Mouse (Mus musculus) CH12.LX (cell line): Measurements from ENCODE around the gene Hexim2. TPM values are rescaled to one million over a fixed set of nuclear protein-coding genes. Genes with fewer than 3 reads are reported as not detected.
A peak's percentile ranks its signal among the peaks of the same experiment; 100 is the strongest.

Source experiments
- DNase-seq: peaks from one replicate; pipeline ENCODE4 v3.0.0-alpha.2; 2013; ENCODE audit errors: extremely low read depth
- H3K27ac ChIP-seq: 2 replicates; pipeline ENCODE4 v1.5.1; 2012; ENCODE audit warnings: low read depth, mild to moderate bottlenecking, control low read depth, moderate library complexity; ENCODE audit not compliant: insufficient read depth
- H3K27me3 ChIP-seq: replicated peaks from 2 replicates; pipeline ENCODE3; 2012; ENCODE audit warnings: inconsistent platforms
- H3K36me3 ChIP-seq, 2 experiments: replicated peaks in 1 of 2; 2 replicates each; pipeline versions ENCODE3 to v1.6.1; 2012; ENCODE audit warnings: inconsistent platforms in 1 of 2, low read length in 1 of 2, mild to moderate bottlenecking in 1 of 2, mixed read lengths in 1 of 2, moderate library complexity in 1 of 2; ENCODE audit not compliant: control insufficient read depth in 1 of 2, insufficient read depth in 1 of 2
- H3K4me1 ChIP-seq, 2 experiments: 2 replicates each; pipeline ENCODE4 v1.6.1; 2012; ENCODE audit warnings: inconsistent platforms in 1 of 2, moderate library complexity in 1 of 2; ENCODE audit not compliant: insufficient read depth in 2 of 2, control insufficient read depth in 1 of 2
- H3K4me2 ChIP-seq: 2 replicates; pipeline ENCODE4 v1.6.1; 2012; ENCODE audit warnings: low read depth, mild to moderate bottlenecking, control low read depth; ENCODE audit not compliant: poor library complexity, insufficient read depth, severe bottlenecking
- H3K4me3 ChIP-seq, 3 experiments: fragments of 150-350 bp in 1 of 3; sonication (generic) in 1 of 3; replicated peaks in 1 of 3; 2 replicates each; pipeline versions ENCODE3 to v1.5.1; 2011 to 2012; ENCODE audit warnings: low read depth in 2 of 3, low read length in 2 of 3, mild to moderate bottlenecking in 2 of 3, moderate library complexity in 2 of 3, control low read depth in 1 of 3, improper control_type of control experiment in 1 of 3, inconsistent platforms in 1 of 3, mixed read lengths in 1 of 3; ENCODE audit not compliant: poor library complexity in 1 of 3
- H3K79me2 ChIP-seq: replicated peaks from 2 replicates; pipeline ENCODE4 v1.6.1; 2012; ENCODE audit warnings: mild to moderate bottlenecking, moderate library complexity; ENCODE audit not compliant: control insufficient read depth, poor library complexity, insufficient read depth, severe bottlenecking; ENCODE audit errors: extremely low read depth
- H3K9ac ChIP-seq: 2 replicates; pipeline ENCODE4 v1.6.1; 2012; ENCODE audit warnings: low read depth, mild to moderate bottlenecking, control low read depth, moderate library complexity; ENCODE audit not compliant: insufficient read depth
- H3K9me3 ChIP-seq: replicated peaks from 2 replicates; pipeline ENCODE3; 2012; ENCODE audit warnings: low read length, inconsistent platforms, mixed read lengths
- BHLHE40 ChIP-seq: IDR thresholded peaks from 2 replicates; pipeline ENCODE4 v1.6.1; 2011; ENCODE audit warnings: mild to moderate bottlenecking, low read depth, low read length, improper control_type of control experiment
- CHD1 ChIP-seq: IDR thresholded peaks from 2 replicates; pipeline ENCODE4 v1.6.1; 2012; ENCODE audit warnings: low read depth, low read length, improper control_type of control experiment, inconsistent platforms
- CHD2 ChIP-seq: IDR thresholded peaks from 2 replicates; pipeline ENCODE4 v1.6.1; 2011; ENCODE audit warnings: low read length, improper control_type of control experiment
- CTCF ChIP-seq, 2 experiments: IDR thresholded peaks in 1 of 2; conservative IDR thresholded peaks in 1 of 2; 2 replicates each; pipeline ENCODE4 v1.5.1; 2011 to 2012; ENCODE audit warnings: low read depth in 2 of 2, low read length in 2 of 2, improper control_type of control experiment in 1 of 2, inconsistent platforms in 1 of 2, mild to moderate bottlenecking in 1 of 2, moderate library complexity in 1 of 2
- E2F4 ChIP-seq: IDR thresholded peaks from 2 replicates; pipeline ENCODE4 v1.6.1; 2011; ENCODE audit warnings: low read depth, low read length, improper control_type of control experiment; ENCODE audit not compliant: insufficient replicate concordance
- ELF1 ChIP-seq: IDR thresholded peaks from 2 replicates; pipeline ENCODE4 v1.6.1; 2014; ENCODE audit warnings: low read depth, mild to moderate bottlenecking, inconsistent platforms, low read length, improper control_type of control experiment
- EP300 ChIP-seq: IDR thresholded peaks from 2 replicates; pipeline ENCODE4 v1.6.1; 2011; ENCODE audit warnings: low read length, improper control_type of control experiment
- ETS1 ChIP-seq: conservative IDR thresholded peaks from 2 replicates; pipeline ENCODE4 v1.6.1; 2012; ENCODE audit warnings: low read depth, mild to moderate bottlenecking, inconsistent platforms, low read length, improper control_type of control experiment, moderate library complexity
- GABPA ChIP-seq: IDR thresholded peaks from 2 replicates; pipeline ENCODE4 v1.6.1; 2012; ENCODE audit warnings: low read depth, low read length, improper control_type of control experiment, inconsistent platforms; ENCODE audit not compliant: insufficient replicate concordance
- HCFC1 ChIP-seq: IDR thresholded peaks from 2 replicates; pipeline ENCODE4 v1.6.1; 2012; ENCODE audit warnings: low read depth, mild to moderate bottlenecking, inconsistent platforms, low read length, improper control_type of control experiment
- IRF4 ChIP-seq: IDR thresholded peaks from 2 replicates; pipeline ENCODE4 v1.6.1; 2014; ENCODE audit warnings: low read depth, mild to moderate bottlenecking, inconsistent platforms, low read length, improper control_type of control experiment
- JUN ChIP-seq: IDR thresholded peaks from 2 replicates; pipeline ENCODE4 v1.6.1; 2011; ENCODE audit warnings: low read depth, mild to moderate bottlenecking, low read length, improper control_type of control experiment, moderate library complexity; ENCODE audit not compliant: insufficient read depth
- JUND ChIP-seq: conservative IDR thresholded peaks from 2 replicates; pipeline ENCODE4 v1.6.1; 2011; ENCODE audit warnings: low read depth, low read length, improper control_type of control experiment
- KAT2A ChIP-seq: IDR thresholded peaks from 2 replicates; pipeline ENCODE4 v1.6.1; 2012; ENCODE audit warnings: low read length, improper control_type of control experiment, inconsistent platforms; ENCODE audit not compliant: insufficient replicate concordance
- MAFK ChIP-seq: IDR thresholded peaks from 2 replicates; pipeline ENCODE4 v1.6.1; 2011; ENCODE audit warnings: low read length, improper control_type of control experiment; ENCODE audit not compliant: insufficient replicate concordance
- MAX ChIP-seq: IDR thresholded peaks from 2 replicates; pipeline ENCODE4 v1.6.1; 2011; ENCODE audit warnings: low read length, improper control_type of control experiment
- MAZ ChIP-seq: IDR thresholded peaks from 2 replicates; pipeline ENCODE4 v1.6.1; 2012; ENCODE audit warnings: low read depth, mild to moderate bottlenecking, inconsistent platforms, low read length, improper control_type of control experiment, moderate library complexity
- MEF2A ChIP-seq: IDR thresholded peaks from 2 replicates; pipeline ENCODE4 v1.6.1; 2014; ENCODE audit warnings: low read depth, mild to moderate bottlenecking, inconsistent platforms, low read length, improper control_type of control experiment, borderline replicate concordance
- MXI1 ChIP-seq: IDR thresholded peaks from 2 replicates; pipeline ENCODE4 v1.6.1; 2011; ENCODE audit warnings: mild to moderate bottlenecking, low read depth, low read length, improper control_type of control experiment
- MYC ChIP-seq: IDR thresholded peaks from 2 replicates; pipeline ENCODE4 v1.6.1; 2011; ENCODE audit warnings: low read depth, mild to moderate bottlenecking, improper control_type of control experiment, low read length
- NELFE ChIP-seq: IDR thresholded peaks from 2 replicates; pipeline ENCODE4 v1.6.1; 2011; ENCODE audit warnings: low read depth, low read length, improper control_type of control experiment
- NRF1 ChIP-seq: IDR thresholded peaks from 2 replicates; pipeline ENCODE4 v1.6.1; 2014; ENCODE audit warnings: low read depth, mild to moderate bottlenecking, inconsistent platforms, low read length, improper control_type of control experiment, moderate library complexity
- POLR2A ChIP-seq: IDR thresholded peaks from 2 replicates; pipeline ENCODE4 v1.6.1; 2011; ENCODE audit warnings: low read depth, mild to moderate bottlenecking, improper control_type of control experiment, low read length
- POLR2AphosphoS2 ChIP-seq: IDR thresholded peaks from 2 replicates; pipeline ENCODE4 v1.6.1; 2011; ENCODE audit warnings: low read depth, low read length, improper control_type of control experiment
- RAD21 ChIP-seq: IDR thresholded peaks from 2 replicates; pipeline ENCODE4 v1.6.1; 2011; ENCODE audit warnings: low read depth, mild to moderate bottlenecking, low read length, improper control_type of control experiment, moderate library complexity
- RCOR1 ChIP-seq: conservative IDR thresholded peaks from 2 replicates; pipeline ENCODE4 v1.6.1; 2012; ENCODE audit warnings: low read depth, mild to moderate bottlenecking, inconsistent platforms, low read length, improper control_type of control experiment
- SIN3A ChIP-seq: IDR thresholded peaks from 2 replicates; pipeline ENCODE4 v1.6.1; 2012; ENCODE audit warnings: low read length, improper control_type of control experiment, inconsistent platforms
- SMC3 ChIP-seq: IDR thresholded peaks from 2 replicates; pipeline ENCODE4 v1.6.1; 2011; ENCODE audit warnings: low read depth, low read length, improper control_type of control experiment
- TBP ChIP-seq: conservative IDR thresholded peaks from 2 replicates; pipeline ENCODE4 v1.6.1; 2011; ENCODE audit warnings: low read depth, low read length, improper control_type of control experiment
- TCF12 ChIP-seq: IDR thresholded peaks from 2 replicates; pipeline ENCODE4 v1.6.1; 2014; ENCODE audit warnings: low read depth, mild to moderate bottlenecking, inconsistent platforms, low read length, improper control_type of control experiment
- UBTF ChIP-seq: IDR thresholded peaks from 2 replicates; pipeline ENCODE4 v1.6.1; 2012; ENCODE audit warnings: low read depth, mild to moderate bottlenecking, inconsistent platforms, low read length, improper control_type of control experiment, moderate library complexity
- USF2 ChIP-seq: conservative IDR thresholded peaks from 2 replicates; pipeline ENCODE4 v1.6.1; 2011; ENCODE audit warnings: low read depth, low read length, improper control_type of control experiment
- ZMIZ1 ChIP-seq: IDR thresholded peaks from 2 replicates; pipeline ENCODE4 v1.6.1; 2012; ENCODE audit warnings: low read depth, mild to moderate bottlenecking, inconsistent platforms, low read length, improper control_type of control experiment
- dilution Hi-C: fragments of 300-500 bp; cut with MboI; formaldehyde crosslinking; loops from 2 replicates; pipeline ENCODE4 v1.14.3; 2020; ENCODE audit warnings: low sequenced_read_pairs; ENCODE audit not compliant: extremely low pct_unique_long_range_greater_than_20kb, extremely low pct_ligation_motif_present
- in situ Hi-C: fragments of 300-500 bp; cut with MboI; formaldehyde crosslinking; loops from 3 replicates; pipeline ENCODE4 v1.14.3; 2019; ENCODE audit warnings: low sequenced_read_pairs, low pct_ligation_motif_present, low pct_unique_long_range_greater_than_20kb, mixed read lengths
- polyA plus RNA-seq: library from polyadenylated mRNA; unstranded; fragments of >175 nt; gene quantifications from 2 replicates; pipeline ENCODE4 v1.2.1, GENCODE M21; 2012; ENCODE audit warnings: low read depth; ENCODE audit not compliant: insufficient read length
- total RNA-seq, 2 experiments: library from RNA; depleted of rRNA; stranded (reverse); fragments of 300-350 nt in 1 of 2; fragments of >200 nt in 1 of 2; gene quantifications; 2 replicates each; pipeline ENCODE4 v1.2.3; 2012 to 2014

The Hexim2 gene
- total and polyA plus RNA-seq, 3 experiments = 27.0 to 33.3 (median 28.8) TPM

- Histone ChIP-seq H3K36me3 (peaks cover 8 to 15% of the 10 kb centered on the region in 2 experiments), H3K27me3 (no peaks in the 10 kb centered on the region), H3K4me2 (peak overlapping the region; percentile 93), H3K4me1 (peaks cover 38 to 89% of the 10 kb centered on the region in 2 experiments), H3K9ac (peak overlapping the region; percentile 58), H3K27ac (peak overlapping the region; percentile 99), H3K79me2 (peaks cover 69% of the 10 kb centered on the region), H3K4me3 (peak overlapping the region; percentile 21 to 69 (median 23)), H3K9me3 (no peaks in the 10 kb centered on the region)
- peak; percentile 99 for DNase-seq
- dilution Hi-C loops (no loop called here), in situ Hi-C loops (loop anchor here (5.0 to 25.0 kb wide), 3 partner anchors 97 to 387 kb away; no protein-coding TSS in a partner anchor)
- TF ChIP-seq RCOR1 (0 out of 2 replicates have a peak, but pooled peaks have one; percentile 57), JUND (no peak), ETS1 (peak; percentile 94), TBP (0 out of 2 replicates have a peak, but pooled peaks have one; percentile 27), MXI1 (peak; percentile 95), MAFK (no peak), SIN3A (peak; percentile 91; the same call in 1 of the 2 replicates), USF2 (no peak), BHLHE40 (peak; percentile 91), EP300 (peak; percentile 79), MEF2A (peak; percentile 93), CTCF (conservative IDR thresholded peaks at IDR 0.05 in 1 of 2, IDR thresholded peaks at IDR 0.05 in 1 of 2; ENCODE audit: low read depth in 2 of 2, low read length in 2 of 2) (no peak), TCF12 (peak; percentile 95), SMC3 (peak; percentile 31; the same call in 1 of the 2 replicates), CHD1 (peak; percentile 29; the same call in 1 of the 2 replicates), POLR2AphosphoS2 (peak; percentile 74; the same call in 1 of the 2 replicates), GABPA (no peak), MAX (peak; percentile 92), CHD2 (peak; percentile 86), RAD21 (no peak; the same call in none of the 2 replicates), UBTF (peak; percentile 71; the same call in 1 of the 2 replicates), POLR2A (peak; percentile 73), MYC (peak; percentile 95), MAZ (peak; percentile 98), NELFE (peak; percentile 67), ELF1 (peak; percentile 94), JUN (peak; percentile 3; the same call in 1 of the 2 replicates), ZMIZ1 (peak; percentile 72), HCFC1 (peak; percentile 65), E2F4 (no peak), NRF1 (peak; percentile 49), KAT2A (peak; percentile 61; the same call in 1 of the 2 replicates), IRF4 (peak; percentile 91)
These were observed 42.7 kb downstream of the Hexim2 start for GRCm38 (mm10) chr11:103174891-103175391.
